Mouse (Mus musculus) midbrain, embryonic 11.5 days (tissue): ENCODE results near the gene Ginm1. TPM values are rescaled to one million over a fixed set of nuclear protein-coding genes. Genes with fewer than 3 reads are reported as not detected.

Source experiments
- ATAC-seq: fragments of 200-750 bp; cut with Nextera tagmentation; 2 replicates; pipeline ENCODE4 v1.8.0; 2017; ENCODE audit warnings: moderate TSS enrichment, moderate library complexity; ENCODE audit not compliant: low FRiP score
- DNase-seq: peaks from one replicate; pipeline ENCODE4 v3.0.0; 2015; ENCODE audit warnings: low spot score; ENCODE audit errors: missing footprints
- H3K27ac ChIP-seq: fragments of 300-500 bp; sonication (generic); 2 replicates; pipeline ENCODE4 v1.5.1; 2014; ENCODE audit warnings: low read depth, low read length
- H3K27me3 ChIP-seq: fragments of 300-500 bp; sonication (generic); 2 replicates; pipeline ENCODE4 v1.6.1; 2014; ENCODE audit warnings: mild to moderate bottlenecking, low read length, moderate library complexity, mixed read lengths; ENCODE audit not compliant: control insufficient read depth, insufficient read depth
- H3K36me3 ChIP-seq: fragments of 300-500 bp; sonication (generic); 2 replicates; pipeline ENCODE4 v1.6.1; 2014; ENCODE audit warnings: mild to moderate bottlenecking, low read length, moderate library complexity, mixed read lengths; ENCODE audit not compliant: control insufficient read depth, insufficient read depth
- H3K4me1 ChIP-seq: fragments of 300-500 bp; sonication (generic); 2 replicates; pipeline ENCODE4 v1.6.1; 2014; ENCODE audit warnings: low read length; ENCODE audit not compliant: control insufficient read depth, insufficient read depth
- H3K4me2 ChIP-seq: fragments of 300-500 bp; sonication (generic); 2 replicates; pipeline ENCODE4 v1.6.1; 2014; ENCODE audit warnings: mild to moderate bottlenecking, moderate library complexity
- H3K4me3 ChIP-seq: fragments of 300-500 bp; sonication (generic); 2 replicates; pipeline ENCODE4 v1.5.1; 2014; ENCODE audit warnings: low read depth, low read length
- H3K9ac ChIP-seq: fragments of 300-500 bp; sonication (generic); 2 replicates; pipeline ENCODE4 v1.6.1; 2014; ENCODE audit warnings: low read length
- H3K9me3 ChIP-seq: fragments of 300-500 bp; sonication (generic); 2 replicates; pipeline ENCODE4 v1.6.1; 2016; ENCODE audit warnings: low read length; ENCODE audit not compliant: control insufficient read depth
- WGBS: fragments of 180-500 bp; shearing (Covaris S2); extraction: QIAGEN DNeasy Blood & Tissue Kit; methylation state at CpG from one replicate; pipeline ENCODE4 v1.1.7; 2014; 5-methylcytosine and 5-hydroxymethylcytosine counted together
- polyA plus RNA-seq: library from polyadenylated mRNA; unstranded; fragments of >200 nt; fragmentation: Nextera tagmentation; extraction: Ambion mirVana; gene quantifications from 2 replicates; pipeline ENCODE4 v1.2.1, GENCODE M21; 2014

The Ginm1 gene
- 51.7 and 53.7 TPM in 2 replicates for polyA plus RNA-seq

- under 1% methylated on average over 52 of the region's 52 CpGs for WGBS
- ATAC-seq (peak; percentile 96), DNase-seq (peak; percentile 99)
- H3K36me3 ChIP-seq, result peaks cover 16% of the 10 kb centered on the region
- H3K27me3 ChIP-seq, result no peaks in the 10 kb centered on the region
- peaks cover 8% of the 10 kb centered on the region for H3K4me1 ChIP-seq
- peak within 1 kb of the TSS; percentile 74 for H3K9ac ChIP-seq
- no peaks in the 10 kb centered on the region for H3K9me3 ChIP-seq
- H3K27ac ChIP-seq, result no peak within 1 kb of the TSS
- H3K4me3 ChIP-seq, result peak within 1 kb of the TSS; percentile 84
- peak within 1 kb of the TSS; percentile 85 for H3K4me2 ChIP-seq
Observed at GRCm38 (mm10) chr10:7792751-7793385, at the start of gene Ginm1, which contains the start of gene Ppil4. Gene Ginm1 (minus strand): TSS chr10:7792824. Gene Ppil4 (plus strand): TSS chr10:7792891.

- H3K9ac ChIP-seq, result no peak overlapping the region
- WGBS, result 75% methylated on average over 14 of the region's 14 CpGs
- H3K27ac ChIP-seq, result no peak overlapping the region
- H3K4me2 ChIP-seq, result no peak overlapping the region
- no peak for DNase-seq
- no peaks in the 10 kb centered on the region for H3K36me3 ChIP-seq
- no peaks in the 10 kb centered on the region for H3K27me3 ChIP-seq
- no peaks in the 10 kb centered on the region for H3K4me1 ChIP-seq
- no peak for ATAC-seq
- no peaks in the 10 kb centered on the region for H3K9me3 ChIP-seq
- H3K4me3 ChIP-seq, result no peak overlapping the region
Observed at GRCm38 (mm10) chr10:7841571-7842080, 49.0 kb upstream of the Ginm1 start.

- H3K9me3 ChIP-seq, result no peaks in the 10 kb centered on the region
- no peak overlapping the region for H3K9ac ChIP-seq
- 61% methylated on average over 3 of the region's 3 CpGs for WGBS
- no peak for ATAC-seq
- H3K4me1 ChIP-seq, result no peaks in the 10 kb centered on the region
- no peak overlapping the region for H3K4me3 ChIP-seq
- no peak for DNase-seq
- H3K27ac ChIP-seq, result no peak overlapping the region
- no peak overlapping the region for H3K4me2 ChIP-seq
- H3K36me3 ChIP-seq, result no peaks in the 10 kb centered on the region
- no peaks in the 10 kb centered on the region for H3K27me3 ChIP-seq
Observed at GRCm38 (mm10) chr10:7840785-7841184, 48.2 kb upstream of the Ginm1 start.

GRCm38 (mm10) chr10:7840353-7840733 lies 47.7 kb upstream of the Ginm1 start:
- H3K4me1 ChIP-seq, result no peaks in the 10 kb centered on the region
- H3K36me3 ChIP-seq, result no peaks in the 10 kb centered on the region
- H3K27me3 ChIP-seq, result no peaks in the 10 kb centered on the region
- H3K9me3 ChIP-seq, result no peaks in the 10 kb centered on the region
- H3K4me2 ChIP-seq, result no peak overlapping the region
- no peak for ATAC-seq
- no peak overlapping the region for H3K9ac ChIP-seq
- whole genome bisulfite sequencing, result 75% methylated on average over 2 of the region's 2 CpGs
- no peak overlapping the region for H3K27ac ChIP-seq
- no peak for DNase-seq
- H3K4me3 ChIP-seq, result no peak overlapping the region

GRCm38 (mm10) chr10:7839551-7840352 lies 47.1 kb upstream of the Ginm1 start:
- no peaks in the 10 kb centered on the region for H3K4me1 ChIP-seq
- H3K9ac ChIP-seq, result no peak overlapping the region
- H3K27ac ChIP-seq, result no peak overlapping the region
- DNase-seq (no peak), ATAC-seq (no peak)
- 90% methylated on average over 22 of the region's 22 CpGs for whole genome bisulfite sequencing
- no peaks in the 10 kb centered on the region for H3K9me3 ChIP-seq
- no peaks in the 10 kb centered on the region for H3K36me3 ChIP-seq
- no peaks in the 10 kb centered on the region for H3K27me3 ChIP-seq
- no peak overlapping the region for H3K4me2 ChIP-seq
- H3K4me3 ChIP-seq, result no peak overlapping the region

- no peak overlapping the region for H3K27ac ChIP-seq
- H3K36me3 ChIP-seq, result no peaks in the 10 kb centered on the region
- DNase-seq (no peak), ATAC-seq (no peak)
- H3K4me1 ChIP-seq, result no peaks in the 10 kb centered on the region
- H3K9ac ChIP-seq, result no peak overlapping the region
- H3K4me3 ChIP-seq, result no peak overlapping the region
- WGBS, result 90% methylated on average over 5 of the region's 5 CpGs
- no peaks in the 10 kb centered on the region for H3K9me3 ChIP-seq
- H3K4me2 ChIP-seq, result no peak overlapping the region
- no peaks in the 10 kb centered on the region for H3K27me3 ChIP-seq
Observed at GRCm38 (mm10) chr10:7838874-7839421, 46.3 kb upstream of the Ginm1 start.

- WGBS, result 96% methylated on average over 8 of the region's 8 CpGs
- Histone ChIP-seq H3K4me3 (no peak overlapping the region), H3K9ac (no peak overlapping the region), H3K4me2 (no peak overlapping the region), H3K36me3 (no peaks in the 10 kb centered on the region), H3K27me3 (no peaks in the 10 kb centered on the region), H3K9me3 (no peaks in the 10 kb centered on the region), H3K27ac (no peak overlapping the region), H3K4me1 (no peaks in the 10 kb centered on the region)
- no peak for ATAC-seq
- no peak for DNase-seq
Observed at GRCm38 (mm10) chr10:7838036-7838435, 45.4 kb upstream of the Ginm1 start.

GRCm38 (mm10) chr10:7837446-7837845 lies 44.8 kb upstream of the Ginm1 start:
- Histone ChIP-seq H3K27ac (no peak overlapping the region), H3K36me3 (no peaks in the 10 kb centered on the region), H3K9me3 (no peaks in the 10 kb centered on the region), H3K9ac (no peak overlapping the region), H3K4me1 (no peaks in the 10 kb centered on the region), H3K4me3 (no peak overlapping the region), H3K27me3 (no peaks in the 10 kb centered on the region), H3K4me2 (no peak overlapping the region)
- WGBS, result 92% methylated on average over 8 of the region's 8 CpGs
- ATAC-seq (no peak), DNase-seq (no peak)

GRCm38 (mm10) chr10:7836902-7837301 lies 44.3 kb upstream of the Ginm1 start:
- Histone ChIP-seq H3K36me3 (no peaks in the 10 kb centered on the region), H3K27ac (no peak overlapping the region), H3K4me3 (no peak overlapping the region), H3K9ac (no peak overlapping the region), H3K4me1 (no peaks in the 10 kb centered on the region; the same call in 1 of the 2 replicates), H3K27me3 (no peaks in the 10 kb centered on the region), H3K4me2 (no peak overlapping the region), H3K9me3 (no peaks in the 10 kb centered on the region)
- WGBS, result 76% methylated on average over 2 of the region's 2 CpGs
- ATAC-seq, result no peak
- no peak for DNase-seq
